Mouse (Mus musculus) small intestine, adult 2 months (tissue): ENCODE results near the gene Psmb6. TPM values are rescaled to one million over a fixed set of nuclear protein-coding genes. Genes with fewer than 3 reads are reported as not detected.
A peak's percentile ranks its signal among the peaks of the same experiment; 100 is the strongest.
"Not testable (repeated sequence)": the region's sequence is repeated elsewhere in the genome, so short reads cannot be mapped to it uniquely, and the experiment has no call there.

Source experiments
- H3K27ac ChIP-seq: fragments of 200-500 bp; 2 replicates; pipeline ENCODE4 v1.5.1; 2012; ENCODE audit warnings: low read depth, low read length, control low read depth, inconsistent platforms; ENCODE audit not compliant: insufficient read depth
- H3K27me3 ChIP-seq: fragments of 200-500 bp; 2 replicates; pipeline ENCODE4 v1.6.1; 2012; ENCODE audit warnings: mild to moderate bottlenecking, moderate library complexity, low read length, inconsistent platforms; ENCODE audit not compliant: control insufficient read depth, insufficient read depth
- H3K36me3 ChIP-seq: fragments of 200-500 bp; 2 replicates; pipeline ENCODE4 v1.6.1; 2012; ENCODE audit warnings: mild to moderate bottlenecking, low read length, control low read depth, inconsistent platforms; ENCODE audit not compliant: control insufficient read depth, insufficient read depth
- H3K4me1 ChIP-seq: fragments of 200-500 bp; 2 replicates; pipeline ENCODE4 v1.6.1; 2012; ENCODE audit warnings: low read length, inconsistent platforms, mixed read lengths; ENCODE audit not compliant: control insufficient read depth, insufficient read depth, insufficient read length
- H3K4me3 ChIP-seq: fragments of 200-500 bp; 2 replicates; pipeline ENCODE4 v1.5.1; 2012; ENCODE audit warnings: low read depth, mild to moderate bottlenecking, control low read depth, inconsistent platforms, low read length, moderate library complexity
- CTCF ChIP-seq: fragments of 200-500 bp; IDR thresholded peaks from 2 replicates; pipeline ENCODE4 v1.5.1; 2012; ENCODE audit warnings: low read depth, mild to moderate bottlenecking, control low read depth, inconsistent platforms, low read length, moderate library complexity, mixed read lengths; ENCODE audit not compliant: insufficient replicate concordance, insufficient read length; ENCODE audit errors: extremely low read depth
- POLR2A ChIP-seq: fragments of 200-500 bp; IDR thresholded peaks from 2 replicates; pipeline ENCODE4 v1.6.1; 2012; ENCODE audit warnings: low read depth, mild to moderate bottlenecking, control low read depth, inconsistent platforms, low read length, moderate library complexity
- WGBS: fragments of 180-500 bp; shearing (Covaris S2); methylation state at CpG from one replicate; pipeline ENCODE4 v1.1.7; 2018; 5-methylcytosine and 5-hydroxymethylcytosine counted together
- polyA plus RNA-seq: library from polyadenylated mRNA; depleted of rRNA; stranded (reverse); fragments of >200 nt; gene quantifications from 2 replicates; pipeline ENCODE4 v1.2.3, GENCODE M21; 2012

Psmb6 gene
- polyA plus RNA-seq, 1 experiment = 264 TPM

DNA sequence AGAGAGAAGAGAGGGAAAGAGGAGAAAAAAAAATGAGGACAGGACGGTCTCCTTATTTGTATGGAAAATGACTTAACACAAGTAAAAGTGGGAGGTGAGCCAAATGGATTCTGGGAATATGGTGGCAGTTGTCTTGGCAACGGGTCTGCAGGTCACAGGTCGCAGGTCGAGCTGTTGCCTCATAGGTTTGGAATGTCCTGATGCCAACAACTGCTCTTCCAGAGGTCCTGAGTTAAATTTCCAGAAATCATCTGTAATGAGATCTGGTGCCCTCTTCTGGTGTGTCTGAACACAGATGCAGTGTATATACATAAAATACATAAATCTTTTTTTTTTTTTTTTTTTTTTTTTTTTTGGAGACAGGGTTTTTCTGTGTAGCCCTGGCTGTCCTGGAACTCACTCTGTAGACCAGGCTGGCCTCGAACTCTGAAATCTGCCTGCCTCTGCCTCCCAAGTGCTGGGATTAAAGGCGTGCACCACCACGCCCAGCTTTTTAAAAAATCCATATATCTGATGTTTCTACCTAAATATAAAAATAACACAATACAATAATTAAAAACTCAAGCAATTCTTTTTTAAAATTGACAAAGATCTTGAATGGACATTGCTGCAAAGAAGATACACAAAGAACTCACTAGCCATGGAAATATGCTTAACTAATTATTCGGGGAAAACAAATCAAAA lies 1.7 kb upstream of the Psmb6 start:
- peaks cover 15% of the 10 kb centered on the region for H3K4me1 ChIP-seq
- not testable (repeated sequence) for H3K4me3 ChIP-seq, H3K27me3 ChIP-seq, H3K27ac ChIP-seq
- WGBS = 88% methylated on average over 8 of the region's 8 CpGs
- 0 out of 2 replicates have a peak, but pooled peaks have one; percentile 7 for TF ChIP-seq CTCF
- peaks cover 20% of the 10 kb centered on the region for H3K36me3 ChIP-seq

- Histone ChIP-seq H3K27me3 (no peaks in the 10 kb centered on the region), H3K27ac (no peak overlapping the region), H3K4me3 (peak overlapping the region; percentile 19; the same call in 1 of the 2 replicates), H3K36me3 (peaks cover 20% of the 10 kb centered on the region), H3K4me1 (peaks cover 7% of the 10 kb centered on the region)
- WGBS = 2% methylated on average over 8 of the region's 8 CpGs
- TF ChIP-seq CTCF = no peak
- no peak for TF ChIP-seq POLR2A
Observed at GRCm38 (mm10) chr11:70524782-70525181, 385 bp upstream of the Psmb6 start.

GRCm38 (mm10) chr11:70525726-70526125 lies 559 bp downstream of the Psmb6 start:
- no peak overlapping the region for H3K27ac ChIP-seq
- H3K27me3 ChIP-seq = no peaks in the 10 kb centered on the region
- peak overlapping the region; percentile 76 for H3K4me3 ChIP-seq
- TF ChIP-seq CTCF = no peak
- no peak for TF ChIP-seq POLR2A
- 2% methylated on average over 12 of the region's 12 CpGs for WGBS
- H3K36me3 ChIP-seq = peaks cover 20% of the 10 kb centered on the region
- peaks cover 5% of the 10 kb centered on the region for H3K4me1 ChIP-seq

- peaks cover 20% of the 10 kb centered on the region for H3K36me3 ChIP-seq
- H3K4me1 ChIP-seq = peaks cover 5% of the 10 kb centered on the region
- WGBS = 85% methylated on average over 12 of the region's 12 CpGs
- TF ChIP-seq CTCF = no peak
- no peak for TF ChIP-seq POLR2A
- H3K4me3 ChIP-seq = no peak overlapping the region
- no peaks in the 10 kb centered on the region for H3K27me3 ChIP-seq
- no peak overlapping the region for H3K27ac ChIP-seq
Observed at GRCm38 (mm10) chr11:70526211-70526610, 1.0 kb downstream of the Psmb6 start.

DNA sequence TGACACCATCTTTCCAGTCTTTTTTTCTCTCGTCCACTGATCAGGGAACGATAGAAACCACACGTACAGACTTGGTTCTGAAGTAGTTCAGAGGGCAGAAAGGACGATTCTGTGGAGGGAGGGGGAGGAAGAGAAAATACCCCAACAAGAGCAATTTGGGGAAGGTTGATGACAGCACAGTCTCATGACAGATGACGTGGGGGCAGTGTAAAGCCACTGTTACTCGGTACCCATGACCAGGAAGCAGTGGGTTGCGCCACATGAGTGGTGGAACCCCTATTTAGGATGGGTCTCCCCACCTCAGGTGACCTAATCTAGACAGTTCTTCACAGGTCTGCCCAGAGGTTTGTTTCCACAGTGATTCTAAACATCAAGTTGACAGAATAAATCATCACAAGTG lies 3.4 kb downstream of the Psmb6 start:
- no peaks in the 10 kb centered on the region for H3K27me3 ChIP-seq
- WGBS = 79% methylated on average over 7 of the region's 7 CpGs
- peaks cover 5% of the 10 kb centered on the region for H3K4me1 ChIP-seq
- H3K4me3 ChIP-seq = no peak overlapping the region
- H3K36me3 ChIP-seq = peaks cover 20% of the 10 kb centered on the region
- H3K27ac ChIP-seq = no peak overlapping the region
- TF ChIP-seq CTCF (no peak), POLR2A (no peak)

- WGBS = 64% methylated on average over 2 of the region's 2 CpGs
- H3K4me1 ChIP-seq, H3K27ac ChIP-seq, H3K4me3 ChIP-seq, H3K27me3 ChIP-seq: not testable (repeated sequence)
- peaks cover 20% of the 10 kb centered on the region for H3K36me3 ChIP-seq
Observed at GRCm38 (mm10) chr11:70531065-70531464, 5.9 kb downstream of the Psmb6 start.

- Histone ChIP-seq H3K27ac (no peak within 1 kb of the TSS), H3K4me1 (no peaks in the 10 kb centered on the region), H3K27me3 (no peaks in the 10 kb centered on the region), H3K36me3 (peaks cover 6% of the 10 kb centered on the region), H3K4me3 (no peak within 1 kb of the TSS)
- 85% methylated on average over 6 of the region's 6 CpGs for WGBS
- TF ChIP-seq POLR2A = no peak
- no peak for TF ChIP-seq CTCF
Observed at GRCm38 (mm10) chr11:70532839-70533238, 7.7 kb downstream of the Psmb6 start, which contains the start of gene Gm40193. Gene Gm40193 (minus strand): TSS chr11:70532939.

DNA sequence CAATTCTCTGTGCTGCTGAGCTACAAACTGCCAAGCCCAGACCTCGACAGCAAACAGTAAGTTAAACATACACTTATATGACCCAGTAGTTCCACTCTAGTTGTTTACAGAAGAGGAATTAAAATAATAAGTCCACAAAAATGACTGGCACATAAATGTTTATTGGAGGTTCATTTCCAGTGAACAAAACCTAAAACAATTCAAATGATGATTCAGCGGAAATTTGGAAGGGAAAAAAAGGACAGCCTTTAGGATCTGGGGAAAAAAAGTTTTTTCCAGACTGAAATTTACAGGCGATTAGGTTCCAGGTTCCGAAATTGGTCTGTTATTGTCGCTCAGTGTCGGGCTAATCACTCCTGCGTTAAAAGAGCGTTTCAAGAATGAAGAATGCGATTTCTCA lies 14.3 kb downstream of the Psmb6 start:
- peaks cover 2% of the 10 kb centered on the region for H3K4me1 ChIP-seq
- no peaks in the 10 kb centered on the region; the same call in 1 of the 2 replicates for H3K36me3 ChIP-seq
- no peaks in the 10 kb centered on the region for H3K27me3 ChIP-seq
- H3K4me3 ChIP-seq = peak overlapping the region; percentile 88
- H3K27ac ChIP-seq = peak overlapping the region; percentile 23; the same call in 1 of the 2 replicates
- WGBS = 2% methylated on average over 9 of the region's 9 CpGs
- no peak for TF ChIP-seq POLR2A
- no peak for TF ChIP-seq CTCF
